Mouse (Mus musculus) bone marrow, adult 2 months (tissue): ENCODE results near the gene Ppm1f. TPM values are rescaled to one million over a fixed set of nuclear protein-coding genes. Genes with fewer than 3 reads are reported as not detected.

Source experiments
- H3K27ac ChIP-seq: fragments of 200-500 bp; 2 replicates; pipeline ENCODE4 v1.5.1; 2012; ENCODE audit warnings: low read depth, mild to moderate bottlenecking, control low read depth, inconsistent platforms, low read length; ENCODE audit not compliant: control insufficient read depth, poor library complexity, insufficient read depth
- H3K4me1 ChIP-seq: fragments of 200-500 bp; 2 replicates; pipeline ENCODE4 v1.6.1; 2011; ENCODE audit warnings: low read length; ENCODE audit not compliant: control insufficient read depth, insufficient read depth
- H3K4me3 ChIP-seq: fragments of 200-500 bp; replicated peaks from 2 replicates; pipeline ENCODE3; 2011; ENCODE audit warnings: mild to moderate bottlenecking, low read depth, low read length, control low read depth; ENCODE audit not compliant: control insufficient read depth
- CTCF ChIP-seq: fragments of 200-500 bp; IDR thresholded peaks from 2 replicates; pipeline ENCODE4 v1.5.1; 2011; ENCODE audit warnings: low read length, control low read depth; ENCODE audit not compliant: control insufficient read depth, insufficient read depth
- POLR2A ChIP-seq: fragments of 200-500 bp; IDR thresholded peaks from 2 replicates; pipeline ENCODE4 v1.6.1; 2011; ENCODE audit warnings: low read depth, mild to moderate bottlenecking, control low read depth, low read length, borderline replicate concordance; ENCODE audit not compliant: control insufficient read depth
- WGBS: fragments of 180-500 bp; shearing (Covaris S2); methylation state at CpG from one replicate; pipeline ENCODE4 v1.1.7; 2018; 5-methylcytosine and 5-hydroxymethylcytosine counted together
- polyA plus RNA-seq: library from polyadenylated mRNA; stranded (reverse); fragments of >200 nt; gene quantifications from 2 replicates; pipeline ENCODE4 v1.2.4, GENCODE M21; 2011; ENCODE audit warnings: low replicate concordance; ENCODE audit not compliant: missing spikeins, insufficient read depth, insufficient read length

The Ppm1f gene
- polyA plus RNA-seq, 1 experiment, result 4.6 TPM

DNA sequence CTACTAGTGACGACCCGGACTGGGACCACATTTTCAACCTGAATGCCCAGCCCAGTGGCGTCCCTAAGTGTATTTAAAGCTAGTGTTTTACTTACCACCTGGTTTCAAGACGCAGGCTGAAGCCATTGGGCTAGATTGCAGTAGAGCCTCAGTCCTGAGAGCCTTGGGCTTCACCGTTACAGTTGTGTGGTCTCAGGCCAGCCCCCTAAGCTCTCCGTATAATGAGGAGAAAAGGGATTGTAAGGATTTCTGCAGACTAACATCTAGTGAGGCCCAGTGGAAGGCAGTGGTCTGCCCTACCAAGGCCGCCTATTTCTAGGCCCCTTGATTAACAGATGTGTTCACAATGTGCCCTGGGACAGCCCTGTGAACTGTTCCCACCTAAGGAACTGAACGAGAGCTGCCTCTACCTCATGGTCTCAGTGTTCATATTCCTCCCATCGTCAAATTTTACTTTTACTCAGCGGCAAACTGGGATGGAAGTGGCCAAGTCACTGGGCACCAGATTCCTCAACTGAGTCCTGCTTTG is 851 bp downstream of the Ppm1f start:
- no peak for TF ChIP-seq CTCF
- no peak for TF ChIP-seq POLR2A
- Histone ChIP-seq H3K27ac (no peak overlapping the region), H3K4me3 (peak overlapping the region; percentile 78), H3K4me1 (peaks cover 1% of the 10 kb centered on the region; the same call in 1 of the 2 replicates)
- WGBS, result 21% methylated on average over 10 of the region's 10 CpGs

GRCm38 (mm10) chr16:16902329-16902728 is 6.1 kb downstream of the Ppm1f start:
- no peak overlapping the region for H3K27ac ChIP-seq
- H3K4me1 ChIP-seq, result peaks cover 3% of the 10 kb centered on the region; the same call in 1 of the 2 replicates
- 31% methylated on average over 4 of the region's 4 CpGs for WGBS
- TF ChIP-seq POLR2A (no peak), CTCF (no peak)
- no peak overlapping the region for H3K4me3 ChIP-seq

GRCm38 (mm10) chr16:16903188-16903587 is 6.9 kb downstream of the Ppm1f start:
- TF ChIP-seq CTCF (no peak), POLR2A (no peak)
- WGBS, result 84% methylated on average over 5 of the region's 5 CpGs

DNA sequence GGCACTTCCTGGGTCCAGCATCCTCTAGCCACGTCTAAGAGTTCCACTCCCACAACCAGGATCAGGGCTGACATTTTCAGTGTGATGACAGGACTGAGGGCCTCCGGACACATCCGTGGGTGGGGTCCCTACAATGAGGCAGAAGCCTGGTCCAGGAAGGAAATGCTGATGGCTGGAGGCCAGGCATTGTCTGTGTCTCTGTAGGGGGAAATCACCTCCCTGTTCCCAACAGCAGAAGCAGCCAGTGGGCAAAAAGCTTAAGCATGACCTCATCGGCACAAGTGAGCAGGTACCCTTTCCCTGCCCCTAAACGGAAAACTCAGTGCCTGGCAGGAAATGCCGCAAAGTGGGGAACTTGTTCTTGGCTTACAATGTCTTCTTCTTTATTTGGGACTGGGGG is 11.5 kb downstream of the Ppm1f start:
- H3K4me3 ChIP-seq, result no peak overlapping the region
- TF ChIP-seq CTCF (no peak), POLR2A (no peak)
- WGBS, result 22% methylated on average over 6 of the region's 6 CpGs
- H3K27ac ChIP-seq, result no peak overlapping the region
- peaks cover 2% of the 10 kb centered on the region; the same call in 1 of the 2 replicates for H3K4me1 ChIP-seq

More at GRCm38 (mm10) chr16:16903188-16903587, 6.9 kb downstream of the Ppm1f start:
- H3K27ac ChIP-seq, result no peak overlapping the region
- H3K4me3 ChIP-seq, result no peak overlapping the region
- peaks cover 3% of the 10 kb centered on the region; the same call in 1 of the 2 replicates for H3K4me1 ChIP-seq

GRCm38 (mm10) chr16:16911641-16912597 is 15.7 kb downstream of the Ppm1f start:
- Histone ChIP-seq H3K4me3 (no peak overlapping the region), H3K27ac (no peak overlapping the region), H3K4me1 (no peaks in the 10 kb centered on the region; the same call in 1 of the 2 replicates)
- WGBS, result 45% methylated on average over 13 of the region's 13 CpGs
- TF ChIP-seq POLR2A (no peak), CTCF (peak; percentile 95)

DNA sequence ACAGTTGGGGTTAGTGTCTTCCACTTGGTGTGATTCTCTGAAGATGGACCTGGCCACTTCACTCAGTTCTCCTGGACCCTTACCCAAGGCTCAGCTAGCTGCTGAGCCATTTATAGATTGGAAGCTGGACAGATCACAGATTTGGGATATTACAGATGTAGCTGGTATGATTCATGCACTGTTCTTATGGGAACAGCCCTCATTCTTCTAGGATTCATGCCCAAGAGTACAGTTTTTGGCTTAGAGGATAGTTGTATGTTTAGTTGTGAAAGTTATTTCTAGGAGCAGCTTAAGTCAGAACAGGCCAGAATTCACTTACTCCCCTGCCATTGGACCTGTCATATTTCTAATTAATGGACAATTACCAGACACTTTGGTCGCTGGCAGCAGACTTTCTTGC is 17.2 kb downstream of the Ppm1f start:
- Histone ChIP-seq H3K4me3 (no peak overlapping the region), H3K27ac (no peak overlapping the region), H3K4me1 (no peaks in the 10 kb centered on the region)
- 79% methylated on average over 1 of the region's 1 CpGs for WGBS
- no peak for TF ChIP-seq POLR2A
- TF ChIP-seq CTCF, result no peak

DNA sequence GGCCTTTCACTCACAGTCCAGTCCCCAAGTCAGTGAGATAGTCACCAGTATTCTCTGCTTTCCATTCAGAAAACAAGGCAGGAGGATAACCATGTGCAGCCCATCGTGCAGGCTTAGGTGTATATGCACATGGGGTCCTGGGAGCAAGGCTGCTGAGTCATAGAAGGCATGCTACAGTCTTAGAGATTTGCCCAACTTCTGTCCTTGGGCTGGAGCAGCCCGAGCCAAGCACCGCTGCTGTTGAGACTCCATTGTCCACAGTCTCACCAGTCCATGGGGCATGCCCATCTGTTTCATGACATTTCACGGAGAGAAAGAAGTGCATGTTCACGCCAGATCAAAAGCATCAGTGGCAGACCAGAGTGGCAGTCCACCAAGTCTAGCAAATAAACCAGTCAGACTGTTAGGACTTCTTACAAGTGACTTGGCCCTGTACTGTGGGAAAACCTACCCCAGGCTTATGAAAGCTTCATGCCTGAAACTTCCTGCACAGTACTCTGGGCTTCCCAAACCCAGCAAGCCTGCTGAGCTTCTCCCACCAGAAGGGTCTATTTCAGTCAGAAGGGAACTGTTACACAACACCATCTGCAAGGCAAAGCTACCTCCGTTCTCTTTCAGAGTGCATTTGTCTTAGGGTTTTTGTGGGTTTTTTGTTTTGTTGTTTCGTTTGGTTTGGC is 22.3 kb downstream of the Ppm1f start:
- no peak overlapping the region for H3K27ac ChIP-seq
- TF ChIP-seq CTCF (no peak), POLR2A (no peak)
- peaks cover 2% of the 10 kb centered on the region; the same call in 1 of the 2 replicates for H3K4me1 ChIP-seq
- no peak overlapping the region for H3K4me3 ChIP-seq
- 58% methylated on average over 7 of the region's 7 CpGs for WGBS

DNA sequence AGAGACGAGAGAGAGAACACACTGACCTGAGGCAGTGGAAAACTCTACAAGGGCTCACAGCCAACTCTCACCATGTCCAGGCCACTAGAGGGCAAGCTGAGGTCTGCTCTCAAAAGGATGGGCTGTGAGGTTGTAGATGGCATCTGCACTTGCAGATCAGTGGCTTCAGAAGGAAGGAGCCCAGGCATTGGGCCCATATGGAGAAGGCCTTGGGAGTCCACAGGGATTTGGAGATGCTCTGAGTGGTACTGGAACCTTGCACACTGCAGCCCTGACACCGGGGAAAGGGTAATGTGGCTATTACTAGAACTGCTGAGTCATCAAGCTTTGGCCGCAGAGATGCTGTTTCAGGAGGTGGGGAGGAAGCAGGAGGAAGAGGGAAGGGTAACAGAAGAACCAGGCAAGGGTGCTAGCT is 24.8 kb downstream of the Ppm1f start:
- WGBS, result 14% methylated on average over 3 of the region's 3 CpGs
- Histone ChIP-seq H3K27ac (no peak overlapping the region), H3K4me3 (no peak overlapping the region), H3K4me1 (peaks cover 2% of the 10 kb centered on the region; the same call in 1 of the 2 replicates)
- TF ChIP-seq CTCF (peak; percentile 49), POLR2A (no peak)
